Mouse (Mus musculus): ENCODE data around the gene Gm20489. TPM values are rescaled to one million over a fixed set of nuclear protein-coding genes. Genes with fewer than 3 reads are reported as not detected.

The Gm20489 gene
- polyA plus RNA-seq (2021; fragmentation: Nextera tagmentation), result not detected in 2 replicates
- long read RNA-seq, experiment 1, result 0 reads
- long read RNA-seq, experiment 2, result 0 reads

DNA sequence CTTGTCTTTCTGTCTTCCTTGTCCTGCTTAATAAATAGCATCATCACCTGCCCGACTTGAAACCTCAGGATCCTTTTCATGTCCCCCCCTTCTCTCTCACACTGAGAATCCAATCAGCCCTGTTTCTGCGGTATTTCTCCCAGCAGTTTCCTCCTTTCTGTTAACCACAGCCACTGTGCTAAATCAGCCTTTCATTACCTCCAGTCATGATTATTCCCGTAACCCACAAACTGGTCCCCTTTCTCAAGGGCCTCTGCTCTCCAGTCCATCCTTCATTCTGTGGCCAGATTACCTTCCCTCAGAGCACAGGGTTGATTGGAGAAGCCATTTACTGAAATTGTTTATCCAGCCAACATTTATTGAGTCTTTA, at the start of gene Gm20489:
Gene Gm20489 (minus strand): TSS at position 269 of the 370 bp plus-strand sequence.

DNA sequence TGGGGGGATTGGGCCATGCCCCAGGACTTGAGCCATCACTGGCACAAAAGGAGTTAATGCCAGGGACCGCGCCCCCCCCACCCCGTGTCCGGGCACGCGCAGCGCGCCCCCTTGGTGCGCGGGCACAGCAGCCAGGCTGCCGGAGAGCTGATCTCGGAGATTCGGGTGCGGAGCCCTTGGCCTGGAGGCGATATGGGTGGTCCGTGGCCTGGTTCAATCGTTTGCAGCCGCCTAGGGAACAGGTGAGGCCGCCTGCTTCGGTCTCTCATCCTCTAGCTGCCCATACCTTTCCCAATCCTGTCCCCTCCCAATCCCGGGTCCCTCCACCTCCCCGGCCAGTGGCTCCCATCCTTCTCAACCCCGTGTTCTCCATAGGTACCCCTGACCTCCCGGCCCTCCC, 30.2 kb upstream of the Gm20489 start, which contains the start of gene Nlgn3:
Gene Nlgn3 (plus strand): TSS at position 114 of the 400 bp plus-strand sequence.

GRCm38 (mm10) chrX:101273875-101274738, 5.3 kb upstream of the Gm20489 start, which contains the start of gene Med12:
Med12 (plus strand) TSS chrX:101274030.

GRCm38 (mm10) chrX:101268025-101268754, 633 bp downstream of the Gm20489 start, which contains the start of gene Il2rg:
Il2rg (minus strand) TSS chrX:101268255.

GRCm38 (mm10) chrX:101263892-101264291, 4.9 kb downstream of the Gm20489 start, which contains the start of gene Gm614:
Gm614 (minus strand) TSS chrX:101263992.

GRCm38 (mm10) chrX:101253952-101254729, 14.7 kb downstream of the Gm20489 start, which contains the start of gene Foxo4:
Foxo4 (plus strand) TSS chrX:101254528.

DNA sequence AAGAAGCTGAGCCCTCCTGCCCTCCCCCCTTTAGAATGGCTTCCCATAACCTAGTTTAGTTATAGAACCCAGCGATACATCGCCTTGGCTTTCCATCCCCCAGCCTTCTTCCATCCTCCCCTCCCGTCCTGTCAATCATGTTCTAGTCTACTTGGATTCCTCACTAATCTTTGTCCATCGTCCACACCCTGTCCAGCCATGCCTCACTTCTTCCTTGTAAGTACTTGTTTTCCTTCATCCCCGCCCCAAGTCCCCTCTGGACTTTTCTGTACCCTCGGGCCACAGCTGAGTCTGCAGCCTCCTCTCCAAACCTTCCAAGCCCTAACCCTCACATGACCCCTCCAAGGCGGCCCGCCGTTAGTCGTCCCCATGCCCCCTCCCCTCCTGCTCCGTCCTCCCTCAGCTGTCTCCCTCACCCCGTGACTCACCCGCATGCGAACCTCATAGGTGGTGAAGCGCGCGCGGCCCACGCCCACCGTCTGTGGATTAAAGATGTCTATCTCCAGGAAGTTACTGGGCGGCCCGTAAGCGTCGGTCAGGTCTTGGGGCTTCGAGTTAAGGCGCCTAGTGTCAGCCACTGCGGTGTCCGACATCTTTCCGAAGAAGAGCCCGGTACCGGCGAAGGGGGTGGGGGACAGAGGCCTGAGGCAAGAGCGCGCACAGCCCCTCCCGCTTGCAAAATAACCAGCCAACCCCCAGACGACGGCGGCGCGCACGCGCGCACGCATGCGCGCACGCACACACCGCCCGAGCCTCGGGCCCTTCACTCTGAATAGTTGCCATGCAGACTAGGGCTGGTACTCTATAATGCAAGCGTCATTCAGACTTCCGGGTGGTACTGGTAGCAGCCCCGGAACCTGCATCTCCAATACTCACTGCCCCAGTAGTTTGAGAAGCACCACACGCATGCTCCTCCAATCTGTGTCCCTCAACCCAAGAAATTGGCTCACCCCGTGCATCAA, 46.7 kb downstream of the Gm20489 start, which contains the start of gene Snx12:
Gene Snx12 (minus strand): TSS at position 730 of the 962 bp plus-strand sequence.

Other genes with a start within 250 kb of the Gm20489 start
- 0.16 and 0.35 TPM in 2 replicates for gene Tex11, start 209.4 kb downstream of the Gm20489 start, polyA plus RNA-seq (2021; fragmentation: Nextera tagmentation)
- 7.5 and 8.6 TPM in 2 replicates for gene Slc7a3, start 183.0 kb downstream of the Gm20489 start, polyA plus RNA-seq (2021; fragmentation: Nextera tagmentation)
- gene Snx12, start 46.5 kb downstream of the Gm20489 start, polyA plus RNA-seq (2021; fragmentation: Nextera tagmentation), result 37.4 and 39.0 TPM in 2 replicates
- 0.67 and 0.72 TPM in 2 replicates for gene Foxo4, start 14.5 kb downstream of the Gm20489 start, polyA plus RNA-seq (2021; fragmentation: Nextera tagmentation)
- gene Gm614, start 5.0 kb downstream of the Gm20489 start, polyA plus RNA-seq (2021; fragmentation: Nextera tagmentation), result not detected in 2 replicates
- gene Il2rg, start 768 bp downstream of the Gm20489 start, polyA plus RNA-seq (2021; fragmentation: Nextera tagmentation), result 1.4 and 1.9 TPM in 2 replicates
- 2.6 and 2.9 TPM in 2 replicates for gene Med12, start 5.0 kb upstream of the Gm20489 start, polyA plus RNA-seq (2021; fragmentation: Nextera tagmentation)
- gene Nlgn3, start 30.1 kb upstream of the Gm20489 start, polyA plus RNA-seq (2021; fragmentation: Nextera tagmentation), result 112 and 129 TPM in 2 replicates
- 24.4 TPM in 2 replicates for gene Gjb1, start 107.4 kb upstream of the Gm20489 start, polyA plus RNA-seq (2021; fragmentation: Nextera tagmentation)
- 19.8 and 27.6 TPM in 2 replicates for gene Zmym3, start 151.8 kb upstream of the Gm20489 start, polyA plus RNA-seq (2021; fragmentation: Nextera tagmentation)
- 87.1 and 92.9 TPM in 2 replicates for gene Nono, start 160.3 kb upstream of the Gm20489 start, polyA plus RNA-seq (2021; fragmentation: Nextera tagmentation)
- gene Itgb1bp2, start 180.1 kb upstream of the Gm20489 start, polyA plus RNA-seq (2021; fragmentation: Nextera tagmentation), result not detected in 2 replicates

Measured in layer of hippocampus, adult 6 months (tissue).